Mouse (Mus musculus) kidney, postnatal 36 days (tissue): ENCODE data around the gene Borcs5.

Experiments used
- DNase-seq, 2 experiments: peaks; one replicate each; pipeline ENCODE4 v3.0.0; 2021 to 2022; ENCODE audit warnings: mixed read lengths in 2 of 2

Borcs5 gene

DNA sequence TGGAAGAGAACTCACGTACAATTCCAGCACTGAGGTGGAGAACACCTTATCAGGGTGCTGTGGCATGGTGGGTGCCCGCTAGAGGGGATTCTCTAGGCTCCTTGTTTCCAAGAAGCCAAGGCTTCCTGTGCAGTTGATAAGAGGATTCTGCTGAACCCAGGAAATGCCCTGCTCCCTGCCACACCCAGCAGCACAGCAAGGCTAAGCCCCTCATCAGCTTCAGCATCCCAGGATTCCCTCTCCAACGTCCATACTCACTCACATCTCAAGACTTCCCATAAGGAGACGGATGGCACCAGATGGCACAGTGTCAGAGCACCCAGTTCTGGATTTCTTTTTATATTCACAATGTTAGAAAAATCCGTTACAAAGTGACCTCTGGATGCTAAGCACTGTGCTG is 79.8 kb downstream of the Borcs5 start:
- DNase-seq, result no peak

DNA sequence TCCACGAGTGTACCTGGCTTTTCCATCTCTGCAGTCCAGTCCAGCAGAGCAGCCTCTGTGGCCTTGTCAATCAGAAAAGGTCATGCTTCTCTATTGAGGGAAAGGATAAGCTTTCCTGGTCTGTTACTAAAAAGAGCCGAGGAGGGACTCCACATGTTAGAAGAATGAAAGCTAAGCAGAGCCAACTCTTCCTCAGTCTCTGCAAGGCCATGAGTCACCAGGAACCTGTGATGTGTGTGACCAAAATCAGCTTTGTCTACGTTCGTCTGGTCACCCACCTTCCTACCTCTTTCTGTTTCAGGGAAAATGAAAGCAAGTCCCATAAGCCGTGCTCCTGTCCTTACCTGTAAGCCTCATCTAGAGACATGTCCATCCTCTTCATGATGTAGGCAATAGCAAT is 80.8 kb downstream of the Borcs5 start:
- no peak for DNase-seq

DNA sequence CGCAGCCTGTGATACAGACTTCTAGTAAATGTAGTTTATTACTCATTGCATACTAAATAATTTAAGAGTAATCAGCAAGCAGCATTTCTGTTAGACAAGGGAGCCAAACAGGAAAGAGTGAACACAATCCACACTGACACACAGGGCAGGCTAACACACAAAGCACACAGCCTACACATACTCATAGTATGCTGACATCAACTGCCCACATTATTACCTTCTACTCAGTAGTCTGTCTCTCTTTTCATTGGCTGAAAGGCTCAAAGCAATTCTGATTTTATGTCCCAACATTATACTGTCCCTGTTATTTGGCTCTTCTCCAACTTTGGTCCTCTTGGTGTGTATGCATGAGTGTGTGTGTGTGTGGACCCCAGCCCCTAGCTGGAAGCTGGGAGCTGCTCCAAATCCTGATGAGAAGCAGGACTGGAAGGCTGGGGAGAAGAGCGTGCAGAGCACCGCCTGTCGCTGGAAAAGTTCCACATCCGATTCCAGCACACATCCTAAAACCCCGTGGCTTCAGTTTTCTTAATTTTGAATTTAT is 82.5 kb downstream of the Borcs5 start:
- no peak for DNase-seq

DNA sequence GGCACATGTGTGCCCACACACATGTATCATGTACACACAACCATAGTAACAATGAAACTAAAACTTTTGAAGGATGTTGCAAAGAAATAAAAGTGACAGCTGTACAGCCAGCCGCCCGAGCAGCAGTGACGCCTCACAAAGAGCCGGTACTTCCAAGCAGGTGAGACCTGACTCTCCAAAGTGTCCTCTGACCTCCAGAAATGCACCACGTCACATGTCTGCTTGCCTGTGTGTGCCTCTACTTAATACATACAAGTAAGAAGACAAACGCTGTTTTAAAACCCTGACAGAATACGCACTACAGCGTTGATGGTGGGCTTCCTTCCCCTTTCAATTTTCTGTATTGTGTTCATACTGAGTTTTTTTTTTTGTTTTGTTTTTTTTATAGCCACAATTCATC is 83.6 kb downstream of the Borcs5 start:
- DNase-seq, result no peak

DNA sequence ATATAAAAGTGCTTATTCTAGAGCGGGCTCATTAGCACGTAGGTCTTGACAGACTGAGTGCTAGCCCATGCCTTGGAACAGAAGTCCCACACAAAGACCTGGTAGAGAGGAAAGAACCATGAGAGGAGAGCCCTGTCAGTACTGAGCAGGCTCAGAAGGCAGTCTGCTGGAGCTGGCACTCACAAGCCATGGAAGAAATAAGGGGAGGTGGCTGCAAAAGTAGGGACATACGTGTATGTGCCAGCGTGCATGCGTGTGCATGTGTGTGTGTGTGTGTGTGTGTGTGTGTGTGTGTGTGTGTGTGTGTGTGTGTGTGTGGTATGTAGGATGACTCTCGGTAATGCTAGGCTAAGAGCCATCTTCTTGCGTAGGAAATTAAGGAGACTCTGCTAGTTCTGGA is 84.0 kb downstream of the Borcs5 start:
- DNase-seq, result no peak

DNA sequence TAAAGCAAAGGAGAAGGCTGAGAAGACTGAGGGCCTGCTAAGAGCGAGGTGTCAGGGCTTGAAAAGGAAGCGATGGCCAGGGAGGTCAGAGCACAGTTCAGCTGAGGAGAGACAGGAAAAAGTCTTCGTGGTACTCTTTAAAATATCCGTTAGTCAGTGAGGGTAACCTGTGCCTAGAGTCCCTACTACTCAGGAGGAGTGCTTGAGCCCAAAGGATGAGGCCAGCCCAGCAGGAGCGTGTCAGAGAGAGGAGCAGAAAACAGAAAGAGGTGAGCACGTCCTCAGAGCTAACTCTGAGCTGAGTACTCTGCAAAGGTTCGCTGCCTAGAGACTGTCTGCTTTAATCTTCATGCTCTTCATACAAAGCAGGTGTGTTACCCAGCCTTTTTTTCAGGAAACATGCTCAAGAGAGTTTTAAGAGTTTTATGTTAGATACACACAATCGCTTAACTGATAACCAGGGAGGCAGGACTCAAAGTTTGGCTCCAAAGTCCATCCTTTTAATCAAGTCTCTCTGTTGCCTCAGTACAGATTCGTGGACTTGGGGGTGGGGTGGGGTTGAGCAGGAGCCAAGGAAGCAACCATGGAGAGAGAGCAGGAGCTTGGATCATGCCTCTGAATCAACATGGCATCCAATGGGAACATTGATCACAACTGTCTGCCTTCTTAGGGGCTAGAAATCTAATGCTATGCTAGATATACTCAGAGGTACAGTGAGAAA is 84.7 kb downstream of the Borcs5 start:
- peak; percentile 86 to 89 for DNase-seq

DNA sequence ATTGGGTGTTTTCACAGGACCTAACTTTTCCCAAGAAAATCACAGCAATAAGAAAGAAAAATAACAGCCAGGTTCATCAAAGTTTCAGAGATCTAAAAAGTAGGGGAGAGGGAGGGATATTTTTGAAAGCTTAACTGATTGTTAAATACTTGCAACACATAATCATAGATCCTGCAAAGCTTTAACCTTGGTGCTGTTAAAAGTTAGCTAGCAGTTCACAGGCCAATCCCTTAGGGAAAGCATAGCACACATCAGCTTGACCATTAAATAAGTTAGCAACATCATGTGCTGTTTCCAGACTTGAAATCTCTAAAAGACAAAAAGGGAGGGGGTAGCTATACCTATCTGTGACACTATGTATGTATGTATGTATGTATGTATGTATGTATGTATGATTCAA is 86.1 kb downstream of the Borcs5 start:
- no peak for DNase-seq

DNA sequence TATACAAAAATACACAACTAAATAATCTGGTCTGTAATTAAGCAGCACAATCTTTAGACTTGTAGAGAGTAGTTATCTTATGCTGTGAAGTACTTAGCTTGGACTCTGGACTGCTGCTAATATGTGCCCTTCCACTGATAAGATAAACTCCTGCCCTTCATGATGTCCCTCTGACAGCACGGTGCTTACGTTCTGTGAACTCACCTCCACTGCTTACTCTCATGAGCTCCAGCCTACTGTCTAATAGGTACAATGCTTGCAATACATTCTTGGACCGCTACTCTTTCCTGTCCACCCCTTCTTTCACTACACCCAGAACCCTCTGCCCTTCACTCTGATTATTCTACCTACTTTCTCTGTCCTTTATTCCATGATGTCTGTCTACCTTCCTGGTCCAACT is 91.7 kb downstream of the Borcs5 start:
- DNase-seq, result no peak

DNA sequence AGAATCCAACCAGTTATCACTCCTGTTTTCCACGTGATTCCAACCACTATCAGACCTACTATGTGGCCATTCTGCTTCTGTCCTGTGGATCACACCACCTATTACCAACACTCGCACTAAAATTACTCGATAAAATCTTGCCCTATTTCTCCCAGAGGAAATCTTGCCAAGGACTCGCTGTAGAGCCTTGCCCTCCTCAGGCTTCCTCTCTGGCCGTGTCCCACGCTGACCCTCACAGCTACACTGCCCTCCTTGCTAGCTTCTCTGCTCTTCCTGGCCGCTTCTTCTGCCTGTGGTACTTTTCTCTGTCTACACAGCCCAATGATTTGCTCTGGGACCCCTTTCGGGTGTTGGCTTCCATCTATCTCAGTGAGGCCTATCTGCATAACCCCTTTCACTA is 93.5 kb downstream of the Borcs5 start:
- no peak for DNase-seq

DNA sequence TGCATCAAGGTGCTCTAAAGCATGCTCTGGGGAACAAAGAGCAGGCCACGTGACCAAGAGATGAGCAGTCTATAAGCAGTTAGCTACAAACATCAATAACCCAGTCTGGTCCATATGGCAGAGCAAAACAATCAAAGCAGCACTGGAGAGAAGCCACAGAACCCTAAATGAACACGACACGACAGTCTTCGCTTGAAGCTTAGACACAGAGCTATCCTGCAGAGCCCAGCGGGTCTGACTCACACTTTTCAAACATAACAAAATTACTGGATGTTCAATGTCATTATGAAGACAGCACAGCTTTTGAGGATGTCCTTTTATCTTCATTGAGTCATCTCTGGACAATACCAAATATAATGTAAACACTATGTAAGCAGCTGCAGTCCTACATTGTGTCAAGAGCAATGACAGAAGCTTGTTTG is 94.5 kb downstream of the Borcs5 start:
- no peak for DNase-seq

DNA sequence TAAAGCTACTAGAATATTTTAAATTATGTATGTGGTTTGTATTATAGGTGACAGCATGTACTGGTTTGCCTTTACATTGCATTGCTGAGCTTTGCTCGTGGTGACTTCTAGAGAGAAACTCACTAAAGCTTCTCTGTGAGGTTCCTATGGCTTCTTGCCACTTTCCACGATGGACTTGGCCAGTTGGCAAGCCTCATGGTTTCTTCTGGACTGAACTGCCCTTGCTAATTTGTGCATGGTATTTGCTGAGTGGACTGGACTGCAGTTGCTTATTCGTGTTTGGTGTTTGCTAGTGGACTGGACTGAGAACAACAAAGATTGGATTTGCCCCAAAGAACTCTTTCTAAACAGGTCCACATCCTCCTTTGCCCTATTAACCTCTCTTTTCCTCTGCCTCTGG is 97.5 kb downstream of the Borcs5 start:
- DNase-seq, result peak; percentile 73 to 83

DNA sequence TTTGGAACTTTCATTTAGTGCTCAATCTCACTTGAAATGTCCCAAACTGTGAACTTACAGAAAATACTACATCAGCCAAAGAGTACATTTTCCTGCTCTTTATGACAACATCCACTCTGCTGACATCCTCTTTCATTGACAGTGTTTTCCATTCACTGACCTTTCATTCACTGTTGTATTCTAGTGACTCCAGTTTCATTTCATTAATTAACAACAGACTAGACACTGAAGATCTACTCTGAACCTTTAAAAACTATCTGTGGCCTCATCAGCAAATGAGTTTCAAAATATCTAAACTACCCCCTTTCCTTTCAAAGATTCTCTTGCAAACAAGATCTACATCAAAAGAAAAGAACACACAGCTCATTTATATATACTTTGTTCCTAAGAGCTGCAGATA is 104.3 kb downstream of the Borcs5 start:
- DNase-seq, result no peak

DNA sequence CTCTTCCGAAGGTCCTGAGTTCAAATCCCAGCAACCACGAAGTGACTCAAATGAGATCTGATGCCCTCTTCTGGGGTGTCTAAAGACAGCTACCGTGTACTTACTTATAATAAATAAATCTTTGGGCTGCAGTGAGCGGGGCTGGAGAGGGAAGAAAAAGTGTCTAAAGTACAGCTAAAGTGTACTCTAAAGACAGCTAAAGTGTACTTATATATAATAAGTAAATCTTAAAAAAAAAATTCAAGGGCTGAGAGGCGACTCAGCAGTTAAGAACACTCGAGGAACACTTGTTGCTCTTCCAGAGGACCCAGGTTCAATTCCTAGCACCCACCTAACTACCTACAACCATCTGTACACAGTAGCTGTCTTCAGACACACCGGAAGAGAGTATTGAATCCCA is 106.6 kb downstream of the Borcs5 start:
- DNase-seq, result no peak

DNA sequence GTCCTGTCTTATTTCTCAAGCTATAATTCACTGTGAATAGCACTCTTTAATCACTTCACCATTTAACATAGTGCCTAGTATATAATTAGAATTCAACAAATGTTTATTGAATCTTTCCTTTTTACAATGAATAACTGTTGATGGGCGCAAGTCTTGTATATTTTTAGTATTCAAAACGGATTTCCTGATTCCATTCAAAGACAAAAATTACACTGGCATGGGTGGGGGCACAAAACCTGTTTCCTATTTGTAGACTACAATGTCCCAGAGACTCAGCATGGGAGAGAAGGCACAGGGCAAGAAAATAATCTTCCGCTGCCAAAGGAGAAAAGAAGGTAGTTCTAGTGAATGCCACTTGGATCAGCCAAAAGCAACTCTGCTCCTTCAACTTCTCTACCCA is 108.8 kb downstream of the Borcs5 start:
- DNase-seq, result peak in 1 of 2 experiments; percentile 31

DNA sequence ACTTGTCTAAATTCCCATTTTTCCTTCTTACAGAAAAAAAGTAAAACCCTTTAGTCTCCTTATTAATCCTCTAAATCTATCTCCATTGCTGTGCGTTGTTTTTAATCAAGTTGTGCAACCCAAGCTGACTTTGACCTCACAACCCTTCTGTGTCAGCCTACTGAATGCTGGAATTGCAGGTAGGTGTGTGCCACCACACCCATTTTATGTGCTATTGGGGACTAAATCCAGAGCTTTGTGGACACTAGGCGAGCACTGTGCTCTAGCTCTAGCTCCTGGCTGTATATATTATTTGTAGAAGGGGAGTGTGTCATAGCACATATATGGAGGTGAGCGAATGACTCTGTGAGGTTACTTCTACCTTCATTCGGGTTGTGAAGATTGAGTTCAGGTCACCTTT is 111.8 kb downstream of the Borcs5 start:
- DNase-seq, result no peak

DNA sequence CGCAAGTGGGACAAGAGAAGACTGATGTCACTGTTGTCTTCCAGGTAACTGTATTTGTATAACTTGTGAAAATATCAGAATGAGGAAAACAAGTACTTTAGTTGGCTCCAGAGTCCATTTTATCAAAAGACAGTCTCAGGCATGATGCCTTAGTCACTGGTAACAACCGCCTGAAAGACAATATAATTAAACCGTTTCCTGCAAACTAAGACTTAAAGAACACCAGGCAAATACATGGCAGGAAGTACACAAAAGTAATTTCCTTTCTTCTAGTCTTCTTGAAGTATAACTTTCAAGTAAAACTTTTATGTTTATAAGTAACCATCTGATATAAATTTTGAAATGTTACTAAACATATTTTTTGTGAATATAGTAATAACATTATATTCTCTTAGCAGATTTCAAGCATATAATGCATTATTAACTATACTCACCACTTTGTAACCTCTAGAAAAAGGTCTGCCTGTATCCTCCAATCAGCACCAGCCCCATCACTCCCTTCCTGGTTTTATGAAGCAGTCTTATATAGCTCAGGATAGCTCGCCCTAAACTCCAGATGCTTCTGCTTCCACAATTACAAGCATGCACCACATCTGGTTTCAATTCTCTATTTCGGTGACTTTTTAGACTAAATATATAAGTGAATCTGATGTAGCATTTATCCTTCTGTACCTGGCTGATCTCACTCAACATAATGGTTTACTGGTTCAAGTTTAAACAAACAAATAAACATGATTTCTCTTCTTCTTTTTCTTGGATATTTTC is 112.8 kb downstream of the Borcs5 start:
- DNase-seq, result no peak

DNA sequence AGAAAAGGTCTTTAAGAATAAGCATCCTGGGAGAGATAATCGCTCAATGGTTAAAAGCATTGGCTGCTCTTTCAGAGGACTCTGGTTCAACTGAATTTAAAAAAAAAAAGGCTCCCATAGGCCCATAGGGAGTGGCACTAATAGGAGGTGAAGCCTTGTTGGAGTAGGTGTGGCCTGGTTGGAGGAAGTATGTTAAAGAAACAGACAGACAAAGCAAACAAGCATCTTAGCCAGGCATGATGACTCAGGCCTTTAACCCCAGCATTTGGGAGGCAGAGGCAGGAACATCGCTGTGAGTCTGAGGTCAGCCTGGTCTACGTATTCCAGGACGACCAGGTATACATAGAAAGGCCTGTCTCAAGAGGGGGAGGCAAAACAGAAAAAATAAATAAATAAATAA is 114.1 kb downstream of the Borcs5 start:
- DNase-seq, result no peak

DNA sequence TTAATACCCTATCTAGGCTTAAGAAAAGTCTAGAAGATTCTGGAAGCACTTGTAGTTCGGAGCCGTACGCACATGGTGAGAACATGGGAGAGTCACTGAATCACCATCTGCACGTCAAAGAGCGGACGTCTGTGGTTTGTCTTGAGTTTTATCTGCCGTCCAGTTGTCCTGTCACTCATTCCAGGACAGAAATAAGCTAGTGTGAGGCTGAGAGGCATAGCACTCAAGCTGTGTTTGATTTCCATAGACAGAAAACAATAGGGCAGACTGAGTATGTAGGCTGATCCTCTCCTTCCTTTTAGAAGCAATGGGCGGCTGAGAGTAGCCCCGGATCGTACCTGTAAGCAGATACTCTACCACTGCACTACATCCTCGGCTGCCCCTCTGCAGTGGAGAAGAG is 114.5 kb downstream of the Borcs5 start:
- no peak for DNase-seq

DNA sequence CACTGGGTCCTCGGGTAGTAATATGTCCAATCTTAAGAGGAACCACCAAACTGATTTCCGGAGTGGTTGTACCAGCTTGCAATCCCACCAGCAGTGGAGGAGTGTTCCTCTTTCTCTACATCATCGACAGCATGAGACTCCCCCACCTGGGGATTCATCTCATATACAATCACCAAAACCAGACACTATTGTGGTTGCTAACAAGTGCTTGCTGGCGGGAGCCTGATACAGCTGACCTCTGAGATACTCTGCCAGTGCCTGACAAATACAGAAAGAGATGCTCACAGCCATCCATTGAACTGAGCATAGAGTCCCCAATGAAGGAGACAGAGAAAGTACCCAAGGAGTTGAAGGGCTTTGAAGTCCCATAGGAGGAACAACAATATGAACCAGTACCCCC is 116.7 kb downstream of the Borcs5 start:
- DNase-seq, result no peak
